Mouse (Mus musculus) midbrain, embryonic 15.5 days (tissue): ENCODE measurements around the gene B3glct. TPM values are rescaled to one million over a fixed set of nuclear protein-coding genes. Genes with fewer than 3 reads are reported as not detected.

Source experiments
- ATAC-seq: fragments of 200-750 bp; cut with Nextera tagmentation; replicated peaks from 2 replicates; pipeline ENCODE4 v1.8.0; 2017; ENCODE audit warnings: moderate TSS enrichment
- H3K27ac ChIP-seq: fragments of 300-500 bp; sonication (generic); 2 replicates; pipeline ENCODE4 v1.5.1; 2015; ENCODE audit warnings: mild to moderate bottlenecking, inconsistent platforms
- H3K27me3 ChIP-seq: fragments of 300-500 bp; sonication (generic); replicated peaks from 2 replicates; pipeline ENCODE4 v1.6.1; 2015; ENCODE audit warnings: inconsistent platforms
- H3K36me3 ChIP-seq: fragments of 300-500 bp; sonication (generic); replicated peaks from 2 replicates; pipeline ENCODE4 v1.6.1; 2015; ENCODE audit warnings: inconsistent platforms
- H3K4me1 ChIP-seq: fragments of 300-500 bp; sonication (generic); 2 replicates; pipeline ENCODE4 v1.6.1; 2015; ENCODE audit warnings: inconsistent platforms
- H3K4me2 ChIP-seq: fragments of 300-500 bp; sonication (generic); 2 replicates; pipeline ENCODE4 v1.6.1; 2015; ENCODE audit warnings: inconsistent platforms, mild to moderate bottlenecking, moderate library complexity
- H3K4me3 ChIP-seq: fragments of 300-500 bp; sonication (generic); 2 replicates; pipeline ENCODE4 v1.5.1; 2015; ENCODE audit warnings: mild to moderate bottlenecking, inconsistent platforms
- H3K9ac ChIP-seq: fragments of 300-500 bp; sonication (generic); 2 replicates; pipeline ENCODE4 v1.6.1; 2015; ENCODE audit warnings: mild to moderate bottlenecking, inconsistent platforms
- H3K9me3 ChIP-seq: fragments of 300-500 bp; sonication (generic); 2 replicates; pipeline ENCODE4 v1.6.1; 2016; ENCODE audit warnings: inconsistent platforms
- WGBS: fragments of 180-500 bp; shearing (Covaris S2); methylation state at CpG from one replicate; pipeline ENCODE4 v1.1.7; 2015; ENCODE audit warnings: mixed read lengths; 5-methylcytosine and 5-hydroxymethylcytosine counted together
- polyA plus RNA-seq: library from polyadenylated mRNA; unstranded; fragments of >200 nt; fragmentation: Nextera tagmentation; extraction: Ambion mirVana; gene quantifications from 2 replicates; pipeline ENCODE4 v1.2.1, GENCODE M21; 2015

The B3glct gene
- polyA plus RNA-seq, 1 experiment from 2014 or later, result 15.7 TPM

- H3K9ac ChIP-seq, result no peak overlapping the region
- WGBS, result 53% methylated on average over 3 of the region's 3 CpGs
- H3K27ac ChIP-seq, result no peak overlapping the region
- H3K27me3 ChIP-seq, result no peaks in the 10 kb centered on the region
- no peak overlapping the region for H3K4me3 ChIP-seq
- H3K4me1 ChIP-seq, result peaks cover 33% of the 10 kb centered on the region
- H3K9me3 ChIP-seq, result no peaks in the 10 kb centered on the region
- H3K4me2 ChIP-seq, result no peak overlapping the region
- no peak for ATAC-seq
- no peaks in the 10 kb centered on the region for H3K36me3 ChIP-seq
Observed at GRCm38 (mm10) chr5:149716329-149716690, 38.3 kb downstream of the B3glct start.

DNA sequence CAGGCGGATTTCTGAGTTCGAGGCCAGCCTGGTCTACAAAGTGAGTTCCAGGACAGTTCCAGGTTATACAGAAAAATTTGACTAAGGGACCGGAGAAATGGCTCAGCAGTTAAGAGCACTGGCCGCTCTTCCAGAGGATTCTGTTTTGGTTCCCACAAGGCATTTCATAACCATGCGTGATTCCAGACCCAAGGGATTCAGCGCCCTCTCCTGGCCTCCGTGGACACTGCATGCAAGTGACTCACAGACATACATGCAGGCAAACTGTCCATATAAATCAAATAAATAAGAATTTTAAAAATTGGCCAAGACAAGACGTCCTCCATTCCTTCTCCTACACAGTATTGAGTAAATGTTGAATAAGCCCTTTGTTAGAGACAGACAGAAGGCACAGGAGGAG is 53.7 kb downstream of the B3glct start:
- no peak overlapping the region for H3K27ac ChIP-seq
- no peak overlapping the region for H3K4me2 ChIP-seq
- no peak for ATAC-seq
- H3K4me1 ChIP-seq, result no peaks in the 10 kb centered on the region
- 91% methylated on average over 8 of the region's 8 CpGs for WGBS
- H3K36me3 ChIP-seq, result 0 out of 2 replicates have a peak, but pooled peaks cover 3% of the 10 kb centered on the region
- H3K27me3 ChIP-seq, result no peaks in the 10 kb centered on the region
- H3K9ac ChIP-seq, result no peak overlapping the region
- no peak overlapping the region for H3K4me3 ChIP-seq
- 0 out of 2 replicates have a peak, but pooled peaks cover 5% of the 10 kb centered on the region for H3K9me3 ChIP-seq

GRCm38 (mm10) chr5:149737210-149737609 is 59.2 kb downstream of the B3glct start:
- no peak overlapping the region for H3K9ac ChIP-seq
- no peak overlapping the region for H3K4me3 ChIP-seq
- H3K27ac ChIP-seq, result no peak overlapping the region
- H3K27me3 ChIP-seq, result no peaks in the 10 kb centered on the region
- H3K36me3 ChIP-seq, result 0 out of 2 replicates have a peak, but pooled peaks cover 3% of the 10 kb centered on the region
- H3K9me3 ChIP-seq, result 0 out of 2 replicates have a peak, but pooled peaks cover 5% of the 10 kb centered on the region
- H3K4me1 ChIP-seq, result no peaks in the 10 kb centered on the region
- no peak for ATAC-seq
- WGBS, result 93% methylated on average over 1 of the region's 1 CpGs
- H3K4me2 ChIP-seq, result no peak overlapping the region

- 96% methylated on average over 7 of the region's 7 CpGs for WGBS
- no peaks in the 10 kb centered on the region for H3K4me1 ChIP-seq
Observed at GRCm38 (mm10) chr5:149740145-149740544, 62.1 kb downstream of the B3glct start.

GRCm38 (mm10) chr5:149740703-149741102 is 62.7 kb downstream of the B3glct start:
- Histone ChIP-seq H3K36me3 (no peaks in the 10 kb centered on the region), H3K27me3 (no peaks in the 10 kb centered on the region), H3K27ac (no peak overlapping the region), H3K4me2 (no peak overlapping the region), H3K4me3 (no peak overlapping the region), H3K9me3 (no peaks in the 10 kb centered on the region), H3K4me1 (no peaks in the 10 kb centered on the region), H3K9ac (no peak overlapping the region)
- no peak for ATAC-seq
- 82% methylated on average over 3 of the region's 3 CpGs for WGBS

More at GRCm38 (mm10) chr5:149740145-149740544, 62.1 kb downstream of the B3glct start:
- H3K4me3 ChIP-seq, result no peak overlapping the region
- no peaks in the 10 kb centered on the region for H3K27me3 ChIP-seq
- H3K9me3 ChIP-seq, result no peaks in the 10 kb centered on the region
- H3K36me3 ChIP-seq, result no peaks in the 10 kb centered on the region
- no peak overlapping the region for H3K27ac ChIP-seq
- no peak overlapping the region for H3K4me2 ChIP-seq
- no peak overlapping the region for H3K9ac ChIP-seq
- no peak for ATAC-seq

DNA sequence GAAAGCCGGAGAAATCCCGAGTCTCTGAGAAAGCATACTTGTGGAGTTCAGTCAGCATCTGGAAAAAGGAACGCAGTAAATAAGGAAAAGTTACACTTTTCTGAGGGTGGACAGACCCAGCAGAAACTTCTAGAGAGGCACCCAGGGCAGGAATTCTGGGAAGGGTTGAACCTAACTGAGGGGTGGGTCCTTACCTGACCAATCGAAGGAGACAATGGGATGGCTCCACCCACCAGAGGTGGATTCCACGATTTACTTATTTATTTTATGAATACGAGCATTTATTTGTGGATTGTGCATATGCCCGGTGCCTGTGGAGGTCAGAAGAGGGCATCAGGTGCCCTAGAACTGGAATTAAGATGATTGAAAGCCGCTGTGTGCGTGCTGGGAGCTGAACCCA is 64.3 kb downstream of the B3glct start:
- Histone ChIP-seq H3K4me1 (no peaks in the 10 kb centered on the region), H3K9me3 (no peaks in the 10 kb centered on the region), H3K4me3 (no peak overlapping the region), H3K36me3 (no peaks in the 10 kb centered on the region), H3K27me3 (no peaks in the 10 kb centered on the region), H3K9ac (no peak overlapping the region), H3K27ac (no peak overlapping the region), H3K4me2 (no peak overlapping the region)
- ATAC-seq, result no peak
- 95% methylated on average over 9 of the region's 9 CpGs for WGBS

DNA sequence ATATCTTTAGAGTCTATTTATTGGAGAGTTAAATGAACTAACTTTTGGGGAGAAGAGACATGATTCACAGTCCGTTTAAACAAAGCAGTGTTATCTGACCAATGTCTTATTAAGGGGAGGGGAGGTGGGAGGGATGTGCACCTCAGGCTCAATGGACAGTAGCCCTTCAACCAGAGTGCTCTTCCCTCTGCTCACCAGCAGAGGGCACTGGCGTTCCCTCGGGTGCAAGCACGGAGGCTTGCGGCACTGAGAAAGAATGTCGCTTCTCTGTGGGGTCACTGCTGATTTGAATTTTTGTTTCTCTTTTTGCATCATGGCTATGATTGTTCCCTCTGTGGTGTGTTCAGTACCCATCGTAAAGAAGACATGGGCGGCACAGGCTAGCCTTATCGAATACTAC is 67.0 kb downstream of the B3glct start:
- H3K9ac ChIP-seq, result no peak overlapping the region
- no peak overlapping the region for H3K27ac ChIP-seq
- H3K27me3 ChIP-seq, result no peaks in the 10 kb centered on the region
- H3K4me1 ChIP-seq, result no peaks in the 10 kb centered on the region
- ATAC-seq, result no peak
- H3K4me3 ChIP-seq, result no peak overlapping the region
- no peak overlapping the region for H3K4me2 ChIP-seq
- WGBS, result 89% methylated on average over 9 of the region's 9 CpGs
- no peaks in the 10 kb centered on the region for H3K9me3 ChIP-seq
- H3K36me3 ChIP-seq, result no peaks in the 10 kb centered on the region

DNA sequence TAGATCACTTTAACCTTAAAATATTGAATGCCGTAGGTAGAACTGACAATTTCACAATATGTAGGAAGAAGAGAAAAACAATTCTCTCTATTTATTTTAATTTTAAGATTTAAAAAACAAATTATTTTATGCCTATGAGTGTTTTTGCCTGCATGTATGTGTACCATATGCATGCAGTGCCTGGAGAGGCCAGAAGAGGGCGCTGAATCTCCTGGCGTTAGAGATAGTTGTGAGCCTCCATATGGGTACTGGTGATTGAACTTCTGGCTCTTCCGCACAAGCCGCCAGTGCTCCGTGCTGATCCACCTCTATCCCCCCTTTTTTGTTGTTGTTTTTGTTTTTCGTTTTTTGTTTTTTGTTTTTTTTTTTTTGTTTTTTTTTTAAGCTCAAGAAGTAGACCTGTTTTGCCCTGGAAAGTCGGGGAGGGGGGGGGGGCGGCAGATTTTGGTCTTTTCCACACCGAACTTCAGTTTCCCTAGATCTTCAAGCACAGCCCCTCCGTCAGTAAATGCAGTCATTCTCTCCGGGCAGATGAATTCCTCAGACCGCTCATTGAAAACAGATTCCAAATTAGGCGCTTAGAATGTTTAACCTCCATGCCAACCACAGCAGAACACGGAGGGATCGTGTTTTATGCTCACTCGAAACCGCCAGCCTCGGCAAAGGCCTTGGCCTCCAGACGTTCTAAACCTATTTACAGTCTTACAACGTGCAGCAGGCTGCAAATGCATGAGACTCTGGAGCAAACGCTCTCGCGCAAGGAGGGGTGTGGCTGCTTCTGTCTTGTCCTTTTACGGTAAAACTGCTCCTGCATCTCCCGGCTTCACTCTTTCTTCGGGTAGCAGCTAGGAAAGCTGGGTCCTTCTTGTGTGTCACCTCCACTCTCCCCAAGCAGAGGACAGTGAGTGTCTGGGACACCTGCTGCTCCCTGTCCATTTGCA is 70.9 kb downstream of the B3glct start:
- no peak overlapping the region for H3K4me3 ChIP-seq
- no peak for ATAC-seq
- H3K9me3 ChIP-seq, result no peaks in the 10 kb centered on the region
- H3K27ac ChIP-seq, result no peak overlapping the region
- H3K27me3 ChIP-seq, result no peaks in the 10 kb centered on the region
- H3K9ac ChIP-seq, result no peak overlapping the region
- WGBS, result 83% methylated on average over 27 of the region's 27 CpGs
- H3K4me1 ChIP-seq, result no peaks in the 10 kb centered on the region
- H3K36me3 ChIP-seq, result no peaks in the 10 kb centered on the region
- H3K4me2 ChIP-seq, result no peak overlapping the region

GRCm38 (mm10) chr5:149751861-149752260 is 73.8 kb downstream of the B3glct start:
- H3K4me3 ChIP-seq, result no peak overlapping the region
- H3K36me3 ChIP-seq, result no peaks in the 10 kb centered on the region
- WGBS, result 58% methylated on average over 5 of the region's 5 CpGs
- H3K9ac ChIP-seq, result no peak overlapping the region
- no peak for ATAC-seq
- H3K9me3 ChIP-seq, result no peaks in the 10 kb centered on the region
- no peak overlapping the region for H3K27ac ChIP-seq
- H3K4me1 ChIP-seq, result no peaks in the 10 kb centered on the region
- H3K4me2 ChIP-seq, result no peak overlapping the region
- H3K27me3 ChIP-seq, result no peaks in the 10 kb centered on the region

DNA sequence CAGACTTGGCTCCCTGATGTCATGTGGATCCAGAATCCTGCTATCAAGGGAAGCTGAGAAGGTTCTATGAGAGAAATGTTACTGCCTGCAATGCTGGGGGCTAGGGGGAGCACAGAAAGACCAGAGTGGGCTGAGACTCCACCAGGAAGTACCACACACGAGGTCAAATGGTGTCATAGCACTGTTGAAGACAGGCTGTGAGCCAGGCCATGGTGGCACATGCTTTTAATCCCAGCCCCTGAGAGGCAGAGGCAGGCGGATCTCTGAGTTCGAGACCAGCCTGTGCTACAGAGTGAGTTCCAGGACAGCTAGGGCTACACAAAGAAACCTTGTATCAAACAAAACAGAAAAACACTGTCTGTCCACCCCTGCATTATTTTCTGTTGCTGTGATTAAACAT is 75.0 kb downstream of the B3glct start:
- no peak for ATAC-seq
- no peaks in the 10 kb centered on the region for H3K4me1 ChIP-seq
- no peak overlapping the region for H3K9ac ChIP-seq
- 91% methylated on average over 3 of the region's 3 CpGs for WGBS
- H3K4me3 ChIP-seq, result no peak overlapping the region
- H3K27ac ChIP-seq, result no peak overlapping the region
- no peaks in the 10 kb centered on the region for H3K36me3 ChIP-seq
- H3K4me2 ChIP-seq, result no peak overlapping the region
- no peaks in the 10 kb centered on the region for H3K27me3 ChIP-seq
- no peaks in the 10 kb centered on the region for H3K9me3 ChIP-seq

- Histone ChIP-seq H3K4me1 (no peaks in the 10 kb centered on the region), H3K4me3 (no peak overlapping the region), H3K9ac (no peak overlapping the region), H3K27me3 (no peaks in the 10 kb centered on the region), H3K4me2 (no peak overlapping the region), H3K36me3 (no peaks in the 10 kb centered on the region), H3K27ac (no peak overlapping the region), H3K9me3 (no peaks in the 10 kb centered on the region)
- 78% methylated on average over 8 of the region's 8 CpGs for WGBS
- no peak for ATAC-seq
Observed at GRCm38 (mm10) chr5:149767116-149767515, 89.1 kb downstream of the B3glct start.

- H3K36me3 ChIP-seq, result no peaks in the 10 kb centered on the region
- H3K4me1 ChIP-seq, result no peaks in the 10 kb centered on the region
- no peak overlapping the region for H3K4me3 ChIP-seq
- H3K27ac ChIP-seq, result no peak overlapping the region
- no peak overlapping the region for H3K4me2 ChIP-seq
- WGBS, result 94% methylated on average over 5 of the region's 5 CpGs
- no peaks in the 10 kb centered on the region for H3K27me3 ChIP-seq
- H3K9ac ChIP-seq, result no peak overlapping the region
- no peak for ATAC-seq
- H3K9me3 ChIP-seq, result no peaks in the 10 kb centered on the region
Observed at GRCm38 (mm10) chr5:149767651-149768301, 89.7 kb downstream of the B3glct start.
